Mouse (Mus musculus) kidney, adult 2 months (tissue): ENCODE data around the gene Lce1a1.

Source experiments
- CTCF ChIP-seq: fragments of 200-500 bp; conservative IDR thresholded peaks from 2 replicates; pipeline ENCODE4 v1.5.1; 2011; ENCODE audit warnings: low read depth, mild to moderate bottlenecking, control low read depth, low read length, moderate library complexity, mixed read lengths; ENCODE audit not compliant: insufficient read depth, insufficient read length
- POLR2A ChIP-seq: fragments of 200-500 bp; IDR thresholded peaks from one replicate; pipeline ENCODE4 v1.6.1; 2011; ENCODE audit warnings: low read depth, low read length, control low read depth

DNA sequence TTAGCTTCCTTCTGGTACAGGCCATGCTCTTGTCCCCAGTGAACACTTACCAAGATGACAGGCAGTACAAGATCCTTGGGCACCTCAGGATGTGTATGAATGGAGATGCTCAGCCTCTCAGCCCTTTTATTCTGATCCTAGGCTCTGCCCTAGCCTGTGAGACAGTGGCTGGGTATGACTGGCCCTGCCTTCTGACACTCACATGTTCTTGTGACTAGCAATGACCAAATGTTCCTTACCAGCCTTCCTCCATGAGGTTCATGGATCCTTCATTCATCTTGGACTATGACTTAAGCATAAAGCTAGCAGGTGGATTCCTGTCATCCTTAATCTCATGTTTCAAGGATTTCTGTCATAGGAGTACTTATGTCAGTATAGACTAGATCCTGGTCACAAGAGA, 22.1 kb upstream of the Lce1a1 start, which contains the start of gene Lce1a2:
- TF ChIP-seq CTCF (no peak), POLR2A (no peak)
